Mouse (Mus musculus) bone marrow, adult 2 months (tissue): ENCODE measurements at regions not wholly inside any gene's neighbourhood (a gene's known extent, or its start where the extent isn't known, plus 50 kb on each side); places are given as distances from the start of the nearest gene placed in this dataset.

Experiments
- CTCF ChIP-seq: fragments of 200-500 bp; IDR thresholded peaks from 2 replicates; pipeline ENCODE4 v1.5.1; 2011; ENCODE audit warnings: low read length, control low read depth; ENCODE audit not compliant: control insufficient read depth, insufficient read depth
- POLR2A ChIP-seq: fragments of 200-500 bp; IDR thresholded peaks from 2 replicates; pipeline ENCODE4 v1.6.1; 2011; ENCODE audit warnings: low read depth, mild to moderate bottlenecking, control low read depth, low read length, borderline replicate concordance; ENCODE audit not compliant: control insufficient read depth

DNA sequence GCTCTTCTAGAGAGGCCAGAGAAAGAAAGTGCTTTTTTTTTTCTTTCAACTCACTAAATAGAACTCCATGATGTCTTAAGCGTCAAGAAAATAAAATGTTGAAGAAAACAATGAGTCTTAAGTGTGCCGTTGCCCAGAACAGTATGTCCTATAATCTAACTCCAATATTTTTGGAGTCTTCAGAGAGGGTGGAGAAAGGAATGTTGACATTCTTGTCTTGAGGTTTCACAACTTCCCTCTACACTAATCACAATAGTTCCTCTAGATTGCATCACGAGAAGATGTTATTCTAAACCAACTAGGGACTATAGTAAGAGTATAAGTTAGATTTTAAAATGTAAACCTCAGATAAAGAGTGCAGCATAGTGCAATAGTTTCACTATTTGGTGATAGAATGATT, 367.1 kb upstream of the Kif2a start:
- no peak for TF ChIP-seq CTCF
- TF ChIP-seq POLR2A = no peak
